Mouse (Mus musculus) intestine, embryonic 15.5 days (tissue): ENCODE results near the gene Siae. TPM values are rescaled to one million over a fixed set of nuclear protein-coding genes. Genes with fewer than 3 reads are reported as not detected.

ENCODE experiments used
- ATAC-seq: fragments of 200-750 bp; cut with Nextera tagmentation; 2 replicates; pipeline ENCODE4 v1.8.0; 2017; ENCODE audit warnings: moderate TSS enrichment, moderate library complexity
- H3K27ac ChIP-seq: fragments of 300-500 bp; sonication (generic); 2 replicates; pipeline ENCODE4 v1.5.1; 2015; ENCODE audit warnings: mild to moderate bottlenecking, inconsistent platforms
- H3K27me3 ChIP-seq: fragments of 300-500 bp; sonication (generic); replicated peaks from 2 replicates; pipeline ENCODE4 v1.6.1; 2015; ENCODE audit warnings: inconsistent platforms
- H3K36me3 ChIP-seq: fragments of 300-500 bp; sonication (generic); 2 replicates; pipeline ENCODE4 v1.6.1; 2015; ENCODE audit warnings: inconsistent platforms
- H3K4me1 ChIP-seq: fragments of 300-500 bp; sonication (generic); replicated peaks from 2 replicates; pipeline ENCODE4 v1.6.1; 2015; ENCODE audit warnings: inconsistent platforms
- H3K4me2 ChIP-seq: fragments of 300-500 bp; sonication (generic); replicated peaks from 2 replicates; pipeline ENCODE4 v1.6.1; 2015; ENCODE audit warnings: mild to moderate bottlenecking, inconsistent platforms
- H3K4me3 ChIP-seq: fragments of 300-500 bp; sonication (generic); replicated peaks from 2 replicates; pipeline ENCODE4 v1.5.1; 2015; ENCODE audit warnings: inconsistent platforms
- H3K9ac ChIP-seq: fragments of 300-500 bp; sonication (generic); 2 replicates; pipeline ENCODE4 v1.6.1; 2015; ENCODE audit warnings: inconsistent platforms
- H3K9me3 ChIP-seq: fragments of 300-500 bp; sonication (generic); 2 replicates; pipeline ENCODE4 v1.6.1; 2016; ENCODE audit warnings: inconsistent platforms
- WGBS: fragments of 180-500 bp; shearing (Covaris S2); methylation state at CpG from one replicate; pipeline ENCODE4 v1.1.7; 2015; 5-methylcytosine and 5-hydroxymethylcytosine counted together
- polyA plus RNA-seq: library from polyadenylated mRNA; unstranded; fragments of >200 nt; fragmentation: Nextera tagmentation; extraction: Ambion mirVana; gene quantifications from 2 replicates; pipeline ENCODE4 v1.2.1, GENCODE M21; 2015

The Siae gene
- polyA plus RNA-seq, 1 experiment from 2014 or later, result 14.5 TPM

- 78% methylated on average over 2 of the region's 2 CpGs for WGBS
- H3K4me3 ChIP-seq, result no peak overlapping the region
- H3K9ac ChIP-seq, result no peak overlapping the region
- H3K4me1 ChIP-seq, result no peaks in the 10 kb centered on the region
- no peaks in the 10 kb centered on the region for H3K27me3 ChIP-seq
- no peaks in the 10 kb centered on the region for H3K9me3 ChIP-seq
- no peak overlapping the region for H3K4me2 ChIP-seq
- H3K36me3 ChIP-seq, result no peaks in the 10 kb centered on the region
- H3K27ac ChIP-seq, result no peak overlapping the region
- ATAC-seq, result no peak
These were observed 36.5 kb downstream of the Siae start for GRCm38 (mm10) chr9:37592025-37592424.

DNA sequence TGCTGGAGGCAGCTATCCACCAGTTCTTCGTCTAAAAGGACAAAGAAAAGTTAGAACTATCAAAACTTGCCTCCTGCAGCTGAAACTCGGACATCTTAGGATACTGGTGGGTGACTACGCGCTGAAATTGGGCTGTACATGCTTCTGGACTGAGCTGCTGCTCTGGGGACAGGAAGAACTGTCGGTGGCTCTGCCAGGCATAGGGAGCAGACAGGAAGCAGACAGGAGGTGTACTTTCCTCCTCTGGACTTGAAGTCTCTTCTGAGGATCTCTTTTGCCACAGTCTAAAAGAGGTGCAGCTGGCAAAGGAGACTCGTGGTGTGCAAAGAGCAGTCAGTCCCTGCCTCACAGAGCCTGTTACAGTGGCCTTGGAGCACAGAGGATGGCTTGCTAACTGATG lies 37.1 kb downstream of the Siae start:
- Histone ChIP-seq H3K4me3 (no peak overlapping the region), H3K27ac (no peak overlapping the region), H3K27me3 (no peaks in the 10 kb centered on the region), H3K4me2 (no peak overlapping the region), H3K9ac (no peak overlapping the region), H3K4me1 (no peaks in the 10 kb centered on the region), H3K9me3 (no peaks in the 10 kb centered on the region), H3K36me3 (no peaks in the 10 kb centered on the region)
- 58% methylated on average over 6 of the region's 6 CpGs for WGBS
- no peak for ATAC-seq

DNA sequence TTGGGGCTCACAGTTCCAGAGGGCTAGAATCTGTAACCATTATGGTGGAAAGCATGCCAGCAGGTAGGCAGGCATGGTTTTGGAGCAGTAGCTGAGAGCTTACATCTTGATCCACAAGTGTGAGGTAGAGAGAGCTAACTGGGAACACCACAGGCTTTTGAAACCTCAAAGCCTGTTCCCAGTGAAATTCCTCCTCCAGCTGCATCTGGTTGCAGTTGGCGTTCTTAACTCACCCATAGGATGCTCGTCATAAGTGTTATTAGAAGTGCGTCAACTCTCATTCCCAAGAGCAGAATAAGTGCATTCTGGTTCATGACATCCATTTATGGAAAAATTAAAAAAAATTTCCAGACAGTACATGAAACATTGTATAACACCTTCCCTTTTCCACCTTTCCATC lies 38.2 kb downstream of the Siae start:
- ATAC-seq, result no peak
- Histone ChIP-seq H3K9me3 (no peaks in the 10 kb centered on the region), H3K36me3 (no peaks in the 10 kb centered on the region), H3K27me3 (no peaks in the 10 kb centered on the region), H3K4me1 (no peaks in the 10 kb centered on the region), H3K4me2 (no peak overlapping the region), H3K9ac (no peak overlapping the region), H3K27ac (no peak overlapping the region), H3K4me3 (no peak overlapping the region)
- WGBS, result 86% methylated on average over 3 of the region's 3 CpGs

DNA sequence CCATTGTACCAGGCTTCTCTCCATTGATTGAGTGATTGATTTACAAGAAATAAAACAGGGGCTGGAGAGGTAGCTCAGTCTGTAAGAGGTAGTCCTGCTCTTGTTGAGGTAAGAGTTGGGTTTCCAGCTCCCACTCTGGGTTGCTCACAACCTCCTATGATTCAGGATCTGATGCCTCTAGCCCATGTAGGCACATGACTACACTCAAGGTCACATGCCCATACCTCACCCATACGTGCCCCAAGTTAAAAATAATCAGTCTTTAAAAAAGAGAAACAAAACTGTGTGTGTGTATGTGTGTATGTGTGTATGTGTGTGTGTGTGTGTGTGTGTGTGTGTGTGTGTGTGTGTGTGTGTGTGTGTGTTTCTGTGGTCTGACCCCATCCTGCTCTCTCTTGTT lies 40.1 kb downstream of the Siae start:
- no peak overlapping the region for H3K9ac ChIP-seq
- no peak overlapping the region for H3K4me2 ChIP-seq
- no peaks in the 10 kb centered on the region for H3K27me3 ChIP-seq
- no peak overlapping the region for H3K4me3 ChIP-seq
- no peaks in the 10 kb centered on the region for H3K36me3 ChIP-seq
- no peak overlapping the region for H3K27ac ChIP-seq
- WGBS, result 84% methylated on average over 1 of the region's 1 CpGs
- no peaks in the 10 kb centered on the region for H3K4me1 ChIP-seq
- ATAC-seq, result no peak
- H3K9me3 ChIP-seq, result no peaks in the 10 kb centered on the region

- Histone ChIP-seq H3K27ac (no peak overlapping the region), H3K36me3 (no peaks in the 10 kb centered on the region), H3K27me3 (no peaks in the 10 kb centered on the region), H3K9ac (no peak overlapping the region), H3K4me1 (no peaks in the 10 kb centered on the region), H3K4me3 (no peak overlapping the region), H3K9me3 (no peaks in the 10 kb centered on the region), H3K4me2 (no peak overlapping the region)
- WGBS, result 86% methylated on average over 2 of the region's 2 CpGs
- ATAC-seq, result no peak
These were observed 43.1 kb downstream of the Siae start for GRCm38 (mm10) chr9:37598637-37599036.

DNA sequence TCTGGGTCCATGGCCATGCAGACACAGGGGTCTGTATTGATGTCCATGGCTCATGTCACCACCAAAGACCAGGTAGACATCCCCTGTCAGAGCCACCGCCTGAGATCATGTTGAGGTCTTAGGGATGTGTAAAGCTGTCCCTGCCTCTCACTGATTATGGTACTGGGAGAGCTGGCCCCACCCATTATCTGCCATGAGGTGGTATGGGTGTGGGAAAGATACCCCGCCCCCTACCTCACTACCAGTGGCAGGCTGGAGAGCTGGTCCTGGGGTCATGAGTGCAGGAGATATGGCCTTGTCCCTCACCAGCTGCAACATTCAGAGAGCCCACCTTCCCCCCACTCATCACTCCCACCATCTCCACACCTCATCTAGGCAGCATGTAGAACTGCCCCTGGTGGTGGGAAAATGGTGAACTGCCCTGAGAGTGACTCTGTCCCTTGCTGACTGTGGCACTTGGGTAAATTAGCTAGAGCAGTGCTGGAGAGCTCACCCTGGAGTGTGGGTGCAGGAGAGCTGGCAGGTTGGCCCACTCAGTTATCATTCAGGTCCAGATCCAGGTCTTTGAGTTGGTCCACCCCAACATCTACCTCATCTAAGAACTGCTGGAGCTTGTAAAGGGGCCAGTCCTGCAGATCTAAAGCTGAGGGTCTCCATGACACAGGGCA lies 45.2 kb downstream of the Siae start:
- Histone ChIP-seq H3K4me3 (no peak overlapping the region), H3K4me2 (no peak overlapping the region), H3K9me3 (no peaks in the 10 kb centered on the region), H3K9ac (no peak overlapping the region), H3K27ac (no peak overlapping the region), H3K27me3 (no peaks in the 10 kb centered on the region), H3K36me3 (no peaks in the 10 kb centered on the region), H3K4me1 (no peaks in the 10 kb centered on the region)
- 84% methylated on average over 2 of the region's 2 CpGs for WGBS
- 0 out of 2 replicates have a peak, but pooled peaks have one; percentile 23 for ATAC-seq

GRCm38 (mm10) chr9:37605089-37605488 lies 49.6 kb downstream of the Siae start:
- H3K4me2 ChIP-seq, result no peak overlapping the region
- H3K36me3 ChIP-seq, result no peaks in the 10 kb centered on the region
- H3K9ac ChIP-seq, result no peak overlapping the region
- WGBS, result 87% methylated on average over 3 of the region's 3 CpGs
- no peaks in the 10 kb centered on the region for H3K4me1 ChIP-seq
- no peaks in the 10 kb centered on the region for H3K9me3 ChIP-seq
- H3K27me3 ChIP-seq, result no peaks in the 10 kb centered on the region
- H3K4me3 ChIP-seq, result no peak overlapping the region
- no peak for ATAC-seq
- no peak overlapping the region for H3K27ac ChIP-seq

DNA sequence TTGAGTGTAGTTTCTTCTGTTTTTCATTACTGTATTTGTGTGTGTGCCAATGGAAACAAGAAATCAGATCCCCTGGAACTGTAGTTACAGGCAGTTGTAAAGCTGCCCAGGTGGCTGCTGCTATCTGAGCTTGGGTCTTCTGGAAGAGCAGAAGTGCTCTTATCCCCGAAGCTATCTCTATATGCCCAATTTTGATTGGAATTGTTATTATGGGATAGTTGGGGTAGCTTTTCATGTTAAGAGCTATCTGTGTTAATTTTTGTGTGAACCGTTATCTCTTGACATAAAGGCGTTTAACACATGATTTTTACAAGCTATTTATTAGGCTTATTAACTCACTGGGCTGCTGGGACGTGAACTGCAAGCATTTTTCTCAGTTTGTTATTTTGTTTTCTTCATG lies 54.1 kb downstream of the Siae start:
- H3K27ac ChIP-seq, result no peak overlapping the region
- no peak overlapping the region for H3K4me3 ChIP-seq
- no peaks in the 10 kb centered on the region for H3K27me3 ChIP-seq
- no peak for ATAC-seq
- H3K9me3 ChIP-seq, result no peaks in the 10 kb centered on the region
- H3K4me2 ChIP-seq, result no peak overlapping the region
- no peaks in the 10 kb centered on the region for H3K36me3 ChIP-seq
- H3K4me1 ChIP-seq, result peaks cover 6% of the 10 kb centered on the region; the same call in 1 of the 2 replicates
- H3K9ac ChIP-seq, result no peak overlapping the region
- 67% methylated on average over 4 of the region's 4 CpGs for WGBS

GRCm38 (mm10) chr9:37613182-37613910 lies 57.8 kb downstream of the Siae start, which contains the start of gene Spa17:
Spa17 (minus strand) TSS chr9:37613722.
- WGBS, result under 1% methylated on average over 45 of the region's 45 CpGs
- Histone ChIP-seq H3K4me3 (peak within 1 kb of the TSS; percentile 66), H3K27ac (peak within 1 kb of the TSS; percentile 60), H3K9me3 (no peaks in the 10 kb centered on the region), H3K4me2 (peak within 1 kb of the TSS; percentile 79), H3K9ac (peak within 1 kb of the TSS; percentile 58), H3K36me3 (no peaks in the 10 kb centered on the region), H3K4me1 (peaks cover 6% of the 10 kb centered on the region; the same call in 1 of the 2 replicates), H3K27me3 (no peaks in the 10 kb centered on the region)
- peak; percentile 98 for ATAC-seq

GRCm38 (mm10) chr9:37613911-37614280 lies 58.4 kb downstream of the Siae start:
- Histone ChIP-seq H3K4me3 (peak overlapping the region; percentile 66), H3K27me3 (no peaks in the 10 kb centered on the region), H3K27ac (0 out of 2 replicates have a peak overlapping the region, but pooled peaks have one; percentile 48), H3K36me3 (no peaks in the 10 kb centered on the region), H3K4me1 (peaks cover 6% of the 10 kb centered on the region; the same call in 1 of the 2 replicates), H3K4me2 (peak overlapping the region; percentile 79), H3K9me3 (no peaks in the 10 kb centered on the region), H3K9ac (peak overlapping the region; percentile 52)
- WGBS, result 19% methylated on average over 6 of the region's 6 CpGs
- ATAC-seq, result peak; percentile 62; the same call in 1 of the 2 replicates

GRCm38 (mm10) chr9:37614316-37614715 lies 58.8 kb downstream of the Siae start:
- peak overlapping the region; percentile 52; the same call in 1 of the 2 replicates for H3K9ac ChIP-seq
- peak overlapping the region; percentile 79 for H3K4me2 ChIP-seq

DNA sequence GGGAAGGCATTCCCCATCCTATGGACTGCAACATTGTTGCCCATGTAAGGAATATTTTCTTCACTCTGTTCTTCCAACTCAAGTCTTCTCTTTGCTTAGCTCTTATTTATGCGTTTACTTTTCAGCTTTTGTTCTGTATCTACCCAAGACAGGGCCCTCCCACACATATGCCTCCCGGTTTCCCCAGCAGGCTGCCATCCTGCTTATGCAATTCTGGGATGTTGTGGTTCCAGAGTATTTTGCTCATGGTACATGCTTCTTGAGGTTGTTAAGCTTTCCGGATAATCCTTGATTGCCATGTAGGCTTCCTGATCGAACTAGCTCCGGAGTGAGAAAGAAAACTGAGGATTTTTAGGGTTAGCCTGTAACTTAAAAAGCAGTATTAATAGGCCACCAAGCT lies 59.7 kb downstream of the Siae start:
- Histone ChIP-seq H3K27me3 (no peaks in the 10 kb centered on the region), H3K27ac (no peak overlapping the region), H3K9me3 (no peaks in the 10 kb centered on the region), H3K9ac (no peak overlapping the region), H3K4me3 (no peak overlapping the region), H3K4me1 (peaks cover 6% of the 10 kb centered on the region; the same call in 1 of the 2 replicates), H3K4me2 (no peak overlapping the region), H3K36me3 (no peaks in the 10 kb centered on the region)
- WGBS, result 78% methylated on average over 5 of the region's 5 CpGs
- no peak for ATAC-seq

More at GRCm38 (mm10) chr9:37614316-37614715, 58.8 kb downstream of the Siae start:
- no peak overlapping the region for H3K27ac ChIP-seq
- H3K27me3 ChIP-seq, result no peaks in the 10 kb centered on the region
- H3K4me1 ChIP-seq, result peaks cover 6% of the 10 kb centered on the region; the same call in 1 of the 2 replicates
- ATAC-seq, result peak; percentile 26
- peak overlapping the region; percentile 66 for H3K4me3 ChIP-seq
- H3K9me3 ChIP-seq, result no peaks in the 10 kb centered on the region
- no peaks in the 10 kb centered on the region for H3K36me3 ChIP-seq
